Mouse (Mus musculus): ENCODE results near the gene Ttc32.

- TF ChIP-seq FLI1 (IDR thresholded peaks at IDR 0.05; ENCODE audit: low read length) (no peak), GATA1 (IDR thresholded peaks at IDR 0.05; ENCODE audit: borderline replicate concordance, low read length) (no peak)
Observed at GRCm38 (mm10) chr12:8998318-8998717, 31.5 kb upstream of the Ttc32 start.
